ENCODE assay signal across 9 mouse cellular contexts in the genomic region with DNA sequence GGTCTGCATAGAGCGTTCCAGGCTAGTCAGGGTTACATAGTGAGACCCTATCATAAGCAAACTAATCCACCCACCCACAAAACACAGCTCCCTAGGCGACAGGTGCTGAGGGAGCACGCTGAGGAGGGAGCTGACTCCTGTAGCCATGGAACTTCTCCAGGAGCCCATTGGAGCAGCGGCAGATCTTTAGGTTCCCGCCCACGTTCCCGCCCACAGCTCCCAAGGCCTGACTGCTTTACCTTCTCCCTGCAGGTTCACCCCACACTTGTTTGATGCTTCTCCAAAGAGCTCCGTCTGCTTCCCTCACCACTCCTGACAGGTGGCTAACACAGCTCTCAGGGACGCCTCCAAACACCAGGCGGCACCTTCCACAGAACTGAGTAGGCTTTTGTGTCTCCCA. TPM values are rescaled to one million over a fixed set of nuclear protein-coding genes. Genes with fewer than 3 reads are reported as not detected.
DNase-seq lines count a peak whose midpoint lies in the region; ATAC-seq and TF ChIP-seq lines count a peak whose summit lies in the region.
"Had no signal": no experiment of that assay in that cellular context is flagged by ENCODE, and none has a peak within 500 bp of the region (broad histone marks: within the 10 kb centered on the region; RNA-seq: fewer than 3 reads in every experiment).

No protein-coding gene starts in this region.

- TF ChIP-seq CTCF in stomach, postnatal 0 days (IDR thresholded peaks at IDR 0.05; ENCODE audit: low read depth): no peak

- H3K9ac ChIP-seq in stomach, postnatal 0 days (ENCODE audit: low read length): no peak overlapping the region

- intact Hi-C loops in left cerebral cortex, postnatal 25 days (cut with DNase I): loop anchor here (10.0 kb wide), 2 partner anchors 328 to 438 kb away; a partner anchor contains a TSS

- no peaks in the 10 kb centered on the region for H3K4me1 ChIP-seq in stomach, postnatal 0 days (replicated peaks; ENCODE audit: control insufficient read depth, insufficient read depth)
- H3K4me1 ChIP-seq in heart, embryonic 10.5 days: peaks cover 12% of the 10 kb centered on the region

- WGBS in stomach, postnatal 0 days: 12% methylated on average over 10 of the region's 10 CpGs
- WGBS in heart, embryonic 10.5 days: 21% methylated on average over 10 of the region's 10 CpGs

- H3K27me3 ChIP-seq in stomach, postnatal 0 days (ENCODE audit: control insufficient read depth, insufficient read depth, low read length): no peaks in the 10 kb centered on the region
- H3K27me3 ChIP-seq in heart, embryonic 10.5 days (ENCODE audit: insufficient read depth, poor library complexity, severe bottlenecking): peaks cover 14% of the 10 kb centered on the region; the same call in 1 of the 2 replicates

- H3K36me3 ChIP-seq in stomach, postnatal 0 days (ENCODE audit: control insufficient read depth, insufficient read depth, low read length): no peaks in the 10 kb centered on the region
- H3K36me3 ChIP-seq in heart, embryonic 10.5 days: no peaks in the 10 kb centered on the region

- H3K4me2 ChIP-seq in stomach, postnatal 0 days (replicated peaks; ENCODE audit: low read depth): peak overlapping the region; percentile 36

- no peak overlapping the region for H3K4me3 ChIP-seq in stomach, postnatal 0 days (ENCODE audit: low read depth, low read length)
- no peak overlapping the region for H3K4me3 ChIP-seq in heart, embryonic 10.5 days

- DNase-seq in ovary, postnatal 36 days (ENCODE audit: low spot score): peak; percentile 22
- no peak for DNase-seq in ovary, adult 18-20 months (ENCODE audit: low spot score)
- peak; percentile 26 to 60 for DNase-seq in frontal cortex, postnatal 14 days (ENCODE audit: low spot score in 2 of 2)
- DNase-seq in left cerebral cortex, postnatal 25 days (ENCODE audit: low spot score in 2 of 2): peak; percentile 67 to 89
- DNase-seq in stomach, postnatal 0 days (ENCODE audit: low spot score): peak; percentile 66
- no peak for DNase-seq in heart, embryonic 10.5 days (ENCODE audit: low spot score)
- DNase-seq in cerebellum, adult 11-12 months: no peak
- DNase-seq: cerebellum, adult 8-10 months had no signal

- no peak overlapping the region for H3K27ac ChIP-seq in stomach, postnatal 0 days (replicated peaks)
- H3K27ac ChIP-seq in heart, embryonic 10.5 days: no peak overlapping the region

- no peaks in the 10 kb centered on the region for H3K9me3 ChIP-seq in stomach, postnatal 0 days (ENCODE audit: control insufficient read depth, low read length)
- H3K9me3 ChIP-seq in heart, embryonic 10.5 days: no peaks in the 10 kb centered on the region

- 0 out of 2 replicates have a peak, but pooled peaks have one; percentile 39 for ATAC-seq in stomach, postnatal 0 days (ENCODE audit: low FRiP score, low TSS enrichment)
- ATAC-seq in erythroid progenitor cell, adult 5-6 weeks (replicated peaks; ENCODE audit: low FRiP score, poor library complexity, severe bottlenecking): no peak

- TF ChIP-seq EP300 in stomach, postnatal 0 days (optimal IDR thresholded peaks at IDR 0.05): no peak

RNA-seq across cellular contexts. Expression of a gene that starts 40.9 kb away (rescaled TPM):
- 10 to 100 TPM; 66.9 to 68.5 TPM for total RNA-seq in left cerebral cortex, postnatal 25 days (2021)
- polyA plus RNA-seq in stomach, postnatal 0 days (2015; fragmentation: Nextera tagmentation; extraction: Ambion mirVana): 104 and 115 TPM in 2 replicates
- polyA plus RNA-seq in heart, embryonic 10.5 days (2016; fragmentation: Nextera tagmentation; extraction: Ambion mirVana): 201 and 225 TPM in 2 replicates
- 41.1 and 43.6 TPM in 2 replicates for total RNA-seq in erythroid progenitor cell, adult 5-6 weeks (2015; ENCODE audit: low replicate concordance)
- 9.4 and 23.9 TPM in 2 replicates for total RNA-seq in erythroid progenitor cell, adult 5-6 weeks (2017; ENCODE audit: low replicate concordance)

Comparison
In these comparisons a context has a peak if more than half of its experiments do, and no peak if none do; other contexts are left out.
1. DNase-seq: peak in ovary, postnatal 36 days (single experiment), frontal cortex, postnatal 14 days (2 of 2), left cerebral cortex, postnatal 25 days (2 of 2) and stomach, postnatal 0 days (single experiment); none in ovary, adult 18-20 months (single experiment), heart, embryonic 10.5 days (single experiment) and cerebellum, adult 11-12 months (single experiment).